Mouse (Mus musculus): ENCODE measurements around the gene Slc22a1. TPM values are rescaled to one million over a fixed set of nuclear protein-coding genes. Genes with fewer than 3 reads are reported as not detected.

Slc22a1 gene
- polyA plus RNA-seq, 1 experiment, result not detected

DNA sequence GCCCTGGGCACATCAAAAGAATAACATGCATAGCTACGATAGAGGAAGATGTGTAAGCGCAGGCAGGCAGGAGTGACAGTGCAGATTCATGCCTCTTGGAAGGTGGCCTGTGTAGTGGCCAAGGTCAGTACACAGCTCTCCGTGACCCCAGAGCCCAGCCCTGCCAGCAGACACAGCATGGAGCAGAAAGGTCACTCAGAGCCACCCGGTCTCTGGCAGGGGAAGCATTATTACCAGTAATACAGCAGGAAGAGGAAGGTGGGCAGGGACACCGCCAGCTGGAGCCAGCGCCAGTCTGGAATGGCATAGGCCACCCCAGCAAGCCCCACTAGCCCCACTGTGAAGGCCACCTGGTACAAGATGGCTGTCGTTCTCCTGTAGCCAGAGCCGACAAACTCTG lies 11.5 kb downstream of the Slc22a1 start:
- H3K4me1 ChIP-seq (ENCODE audit: control insufficient read depth, insufficient read depth, low read length), result no peaks in the 10 kb centered on the region
- 72% methylated on average over 8 of the region's 8 CpGs for WGBS
- no peak overlapping the region for H3K27ac ChIP-seq (ENCODE audit: control insufficient read depth, insufficient read depth, low read depth, low read length, poor library complexity)
- TF ChIP-seq CTCF (IDR thresholded peaks at IDR 0.05; ENCODE audit: control insufficient read depth, insufficient read depth, low read length) (no peak), POLR2A (IDR thresholded peaks at IDR 0.05; ENCODE audit: borderline replicate concordance, control insufficient read depth, low read depth, low read length) (no peak)
- no peak overlapping the region for H3K4me3 ChIP-seq (replicated peaks; ENCODE audit: control insufficient read depth, low read depth, low read length)

DNA sequence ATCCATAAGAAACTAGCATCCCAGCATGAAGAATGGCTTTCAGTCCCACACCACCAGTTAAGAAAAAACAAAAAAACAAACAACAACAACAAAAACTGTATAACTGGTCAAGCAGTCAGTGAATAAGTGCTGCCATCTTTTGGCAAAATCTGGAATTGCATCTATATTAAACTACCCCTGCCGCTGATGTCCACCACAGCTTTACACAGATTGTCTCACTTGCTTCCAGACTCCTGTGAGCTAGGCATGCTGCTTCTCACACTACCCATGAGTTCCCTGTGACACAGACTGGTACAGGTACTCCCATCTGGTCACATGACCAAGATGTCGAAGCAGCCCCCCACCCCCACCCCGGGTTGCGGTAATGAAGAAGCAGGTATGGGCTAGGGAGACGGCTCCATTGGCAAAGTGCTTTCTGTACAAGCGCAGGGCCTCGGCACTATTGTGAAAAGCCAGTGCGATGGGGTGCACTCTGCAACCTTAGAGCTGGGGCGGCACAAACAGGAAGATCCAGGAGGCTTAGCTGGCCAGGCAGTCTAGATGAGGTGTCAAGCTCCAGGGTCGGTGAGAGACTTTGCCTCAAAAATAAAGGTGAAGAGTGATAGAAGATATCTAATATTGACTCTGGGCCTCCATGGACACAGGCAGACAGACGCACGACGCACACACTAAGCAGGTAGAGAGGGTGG lies 14.9 kb downstream of the Slc22a1 start:
- no peak for TF ChIP-seq POLR2A (IDR thresholded peaks at IDR 0.05; ENCODE audit: borderline replicate concordance, control insufficient read depth, low read depth, low read length)
- no peak for TF ChIP-seq CTCF (IDR thresholded peaks at IDR 0.05; ENCODE audit: control insufficient read depth, insufficient read depth, low read length)
- Histone ChIP-seq H3K4me1 (ENCODE audit: control insufficient read depth, insufficient read depth, low read length) (no peaks in the 10 kb centered on the region), H3K27ac (ENCODE audit: control insufficient read depth, insufficient read depth, low read depth, low read length, poor library complexity) (no peak overlapping the region), H3K4me3 (replicated peaks; ENCODE audit: control insufficient read depth, low read depth, low read length) (no peak overlapping the region)
- 67% methylated on average over 13 of the region's 13 CpGs for WGBS

DNA sequence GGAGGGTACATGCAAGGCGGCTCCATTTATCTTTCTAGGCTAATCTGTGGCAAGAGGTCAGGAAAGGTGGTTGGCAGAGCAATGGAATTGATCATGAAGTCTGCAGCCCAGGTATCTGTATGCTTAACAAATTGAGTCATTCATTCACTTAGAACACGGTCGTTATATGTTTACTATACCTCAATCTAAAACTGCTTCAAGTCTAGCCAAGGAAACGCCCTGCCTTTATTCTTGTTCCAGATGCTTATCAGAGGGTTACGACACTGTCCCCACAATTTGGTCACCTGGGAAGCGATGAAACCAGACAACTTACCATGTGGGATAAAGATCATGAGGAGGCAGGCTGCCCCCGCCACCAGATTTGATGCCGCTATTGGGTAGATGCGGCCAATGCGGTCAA lies 16.4 kb downstream of the Slc22a1 start:
- H3K4me3 ChIP-seq (replicated peaks; ENCODE audit: control insufficient read depth, low read depth, low read length), result no peak overlapping the region
- H3K4me1 ChIP-seq (ENCODE audit: control insufficient read depth, insufficient read depth, low read length), result 0 out of 2 replicates have a peak, but pooled peaks cover 2% of the 10 kb centered on the region
- no peak overlapping the region for H3K27ac ChIP-seq (ENCODE audit: control insufficient read depth, insufficient read depth, low read depth, low read length, poor library complexity)
- WGBS, result 82% methylated on average over 10 of the region's 10 CpGs
- TF ChIP-seq CTCF (IDR thresholded peaks at IDR 0.05; ENCODE audit: control insufficient read depth, insufficient read depth, low read length) (no peak), POLR2A (IDR thresholded peaks at IDR 0.05; ENCODE audit: borderline replicate concordance, control insufficient read depth, low read depth, low read length) (no peak)

DNA sequence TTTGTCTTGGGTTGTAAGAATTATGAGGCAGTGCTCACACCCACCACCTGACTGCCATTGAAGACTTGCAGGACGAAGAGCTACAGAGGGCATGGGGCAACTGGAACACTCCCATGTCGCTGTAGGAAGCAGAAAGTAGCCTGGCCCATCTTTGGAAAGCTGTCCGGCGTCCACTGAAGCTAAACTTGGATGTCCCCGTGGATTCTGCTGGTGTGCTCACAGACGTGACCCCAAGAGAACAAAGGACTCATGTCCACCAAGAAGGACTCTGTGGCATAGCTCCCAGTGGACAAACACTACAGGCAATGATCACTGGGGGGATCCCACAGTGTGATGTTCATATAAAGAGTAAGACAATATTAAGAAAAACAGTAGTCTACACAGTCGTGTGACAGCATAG lies 16.8 kb downstream of the Slc22a1 start:
- Histone ChIP-seq H3K4me3 (replicated peaks; ENCODE audit: control insufficient read depth, low read depth, low read length) (no peak overlapping the region), H3K27ac (ENCODE audit: control insufficient read depth, insufficient read depth, low read depth, low read length, poor library complexity) (no peak overlapping the region), H3K4me1 (ENCODE audit: control insufficient read depth, insufficient read depth, low read length) (0 out of 2 replicates have a peak, but pooled peaks cover 2% of the 10 kb centered on the region)
- TF ChIP-seq CTCF (IDR thresholded peaks at IDR 0.05; ENCODE audit: control insufficient read depth, insufficient read depth, low read length) (no peak), POLR2A (IDR thresholded peaks at IDR 0.05; ENCODE audit: borderline replicate concordance, control insufficient read depth, low read depth, low read length) (no peak)
- 75% methylated on average over 7 of the region's 7 CpGs for WGBS

DNA sequence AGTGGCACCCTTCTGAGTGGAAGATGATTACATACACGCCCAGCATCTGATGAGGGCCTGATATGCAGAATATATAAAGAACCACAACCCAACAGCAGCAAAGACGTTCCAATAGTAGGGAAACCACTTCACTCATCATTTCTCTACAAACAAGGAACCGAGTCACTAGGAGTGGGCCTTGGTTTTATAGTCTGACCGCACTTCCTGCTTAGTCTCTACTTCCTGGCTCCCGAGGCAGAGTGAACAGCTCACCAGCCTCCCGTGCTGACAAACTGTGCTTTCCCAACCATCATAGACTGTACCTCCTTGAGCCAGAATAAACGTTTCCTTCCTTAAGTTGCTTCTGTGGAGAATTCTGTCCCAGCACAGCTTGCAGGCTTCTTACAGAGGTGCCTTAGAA lies 19.8 kb downstream of the Slc22a1 start:
- WGBS, result 4% methylated on average over 7 of the region's 7 CpGs
- no peak for TF ChIP-seq POLR2A (IDR thresholded peaks at IDR 0.05; ENCODE audit: borderline replicate concordance, control insufficient read depth, low read depth, low read length)
- no peak for TF ChIP-seq CTCF (IDR thresholded peaks at IDR 0.05; ENCODE audit: control insufficient read depth, insufficient read depth, low read length)
- no peak overlapping the region for H3K27ac ChIP-seq (ENCODE audit: control insufficient read depth, insufficient read depth, low read depth, low read length, poor library complexity)
- 0 out of 2 replicates have a peak, but pooled peaks cover 2% of the 10 kb centered on the region for H3K4me1 ChIP-seq (ENCODE audit: control insufficient read depth, insufficient read depth, low read length)
- no peak overlapping the region for H3K4me3 ChIP-seq (replicated peaks; ENCODE audit: control insufficient read depth, low read depth, low read length)

DNA sequence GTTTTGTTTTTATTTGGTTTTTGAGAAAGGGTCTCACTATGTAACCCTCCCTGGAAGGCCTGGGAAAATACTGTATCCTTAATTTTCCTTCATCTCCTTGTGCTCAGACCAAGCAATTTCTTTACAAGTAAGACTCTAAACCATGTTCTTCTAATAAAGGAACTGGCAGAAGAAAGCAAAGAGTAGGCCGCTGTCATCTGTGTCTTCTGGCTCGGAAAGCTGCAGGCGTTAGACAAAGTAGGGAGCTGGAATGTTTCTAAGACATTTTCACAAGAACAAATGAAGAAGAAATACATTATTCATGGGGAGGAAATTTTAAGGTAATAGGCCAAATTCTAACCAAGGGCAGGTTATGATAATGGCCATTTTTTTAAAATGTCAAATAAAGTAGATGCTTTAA lies 21.6 kb downstream of the Slc22a1 start:
- H3K4me3 ChIP-seq (replicated peaks; ENCODE audit: control insufficient read depth, low read depth, low read length), result no peak overlapping the region
- H3K27ac ChIP-seq (ENCODE audit: control insufficient read depth, insufficient read depth, low read depth, low read length, poor library complexity), result no peak overlapping the region
- 91% methylated on average over 3 of the region's 3 CpGs for WGBS
- TF ChIP-seq POLR2A (IDR thresholded peaks at IDR 0.05; ENCODE audit: borderline replicate concordance, control insufficient read depth, low read depth, low read length) (no peak), CTCF (IDR thresholded peaks at IDR 0.05; ENCODE audit: control insufficient read depth, insufficient read depth, low read length) (no peak)
- 0 out of 2 replicates have a peak, but pooled peaks cover 2% of the 10 kb centered on the region for H3K4me1 ChIP-seq (ENCODE audit: control insufficient read depth, insufficient read depth, low read length)

DNA sequence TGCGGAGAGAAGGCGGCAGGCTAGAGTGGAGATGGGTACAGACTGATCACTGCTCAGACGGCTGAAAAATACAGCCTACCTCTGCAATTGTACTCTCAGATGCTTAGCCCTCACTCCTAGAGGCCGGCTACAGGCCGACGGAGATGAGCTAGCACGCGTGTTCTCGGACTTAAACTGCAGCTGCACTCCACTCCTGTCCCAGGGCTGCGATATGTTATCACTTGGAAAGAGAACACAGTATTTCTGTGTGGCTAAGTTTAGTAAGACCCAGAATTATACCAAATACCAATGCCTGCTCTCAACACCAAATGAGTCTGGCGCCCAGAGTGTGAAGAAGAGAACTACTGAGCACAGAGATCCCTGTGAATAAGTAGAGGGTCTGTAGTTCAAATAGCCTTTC lies 23.0 kb downstream of the Slc22a1 start:
- H3K27ac ChIP-seq (ENCODE audit: control insufficient read depth, insufficient read depth, low read depth, low read length, poor library complexity), result no peak overlapping the region
- H3K4me3 ChIP-seq (replicated peaks; ENCODE audit: control insufficient read depth, low read depth, low read length), result no peak overlapping the region
- 91% methylated on average over 11 of the region's 11 CpGs for WGBS
- H3K4me1 ChIP-seq (ENCODE audit: control insufficient read depth, insufficient read depth, low read length), result 0 out of 2 replicates have a peak, but pooled peaks cover 2% of the 10 kb centered on the region
- TF ChIP-seq POLR2A (IDR thresholded peaks at IDR 0.05; ENCODE audit: borderline replicate concordance, control insufficient read depth, low read depth, low read length) (no peak), CTCF (IDR thresholded peaks at IDR 0.05; ENCODE audit: control insufficient read depth, insufficient read depth, low read length) (no peak)

DNA sequence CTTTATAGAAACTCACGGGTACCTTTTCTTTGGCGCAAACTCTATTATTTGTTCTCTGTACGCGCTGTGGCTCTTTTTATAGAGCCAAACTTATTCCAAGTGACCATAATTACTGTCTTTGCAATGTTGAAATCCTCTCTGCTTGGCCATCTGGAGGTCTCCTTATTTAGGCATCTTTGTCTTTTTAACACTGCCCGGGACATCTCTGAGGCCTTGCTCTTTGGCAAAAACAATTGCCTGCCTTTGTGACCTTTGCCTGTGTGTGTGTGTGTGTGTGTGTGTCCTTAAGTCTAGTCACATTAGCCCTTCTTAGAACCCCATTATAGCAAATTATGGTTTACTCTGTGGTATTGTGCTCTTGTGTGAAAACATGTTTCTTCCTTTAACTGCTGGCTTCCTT lies 30.2 kb downstream of the Slc22a1 start:
- Histone ChIP-seq H3K27ac (ENCODE audit: control insufficient read depth, insufficient read depth, low read depth, low read length, poor library complexity) (no peak overlapping the region), H3K4me1 (ENCODE audit: control insufficient read depth, insufficient read depth, low read length) (no peaks in the 10 kb centered on the region), H3K4me3 (replicated peaks; ENCODE audit: control insufficient read depth, low read depth, low read length) (no peak overlapping the region)
- TF ChIP-seq POLR2A (IDR thresholded peaks at IDR 0.05; ENCODE audit: borderline replicate concordance, control insufficient read depth, low read depth, low read length) (no peak), CTCF (IDR thresholded peaks at IDR 0.05; ENCODE audit: control insufficient read depth, insufficient read depth, low read length) (no peak)
- WGBS, result 85% methylated on average over 5 of the region's 5 CpGs
